Mouse (Mus musculus) bone marrow, adult 2 months (tissue): Measurements from ENCODE around the gene Fam213b. TPM values are rescaled to one million over a fixed set of nuclear protein-coding genes. Genes with fewer than 3 reads are reported as not detected.
A peak's percentile ranks its signal among the peaks of the same experiment; 100 is the strongest.

Source experiments
- H3K27ac ChIP-seq: fragments of 200-500 bp; 2 replicates; pipeline ENCODE4 v1.5.1; 2012; ENCODE audit warnings: low read depth, mild to moderate bottlenecking, control low read depth, inconsistent platforms, low read length; ENCODE audit not compliant: control insufficient read depth, poor library complexity, insufficient read depth
- H3K4me1 ChIP-seq: fragments of 200-500 bp; 2 replicates; pipeline ENCODE4 v1.6.1; 2011; ENCODE audit warnings: low read length; ENCODE audit not compliant: control insufficient read depth, insufficient read depth
- H3K4me3 ChIP-seq: fragments of 200-500 bp; replicated peaks from 2 replicates; pipeline ENCODE3; 2011; ENCODE audit warnings: mild to moderate bottlenecking, low read depth, low read length, control low read depth; ENCODE audit not compliant: control insufficient read depth
- CTCF ChIP-seq: fragments of 200-500 bp; IDR thresholded peaks from 2 replicates; pipeline ENCODE4 v1.5.1; 2011; ENCODE audit warnings: low read length, control low read depth; ENCODE audit not compliant: control insufficient read depth, insufficient read depth
- POLR2A ChIP-seq: fragments of 200-500 bp; IDR thresholded peaks from 2 replicates; pipeline ENCODE4 v1.6.1; 2011; ENCODE audit warnings: low read depth, mild to moderate bottlenecking, control low read depth, low read length, borderline replicate concordance; ENCODE audit not compliant: control insufficient read depth
- WGBS: fragments of 180-500 bp; shearing (Covaris S2); methylation state at CpG from one replicate; pipeline ENCODE4 v1.1.7; 2018; 5-methylcytosine and 5-hydroxymethylcytosine counted together
- polyA plus RNA-seq: library from polyadenylated mRNA; stranded (reverse); fragments of >200 nt; gene quantifications from 2 replicates; pipeline ENCODE4 v1.2.4, GENCODE M21; 2011; ENCODE audit warnings: low replicate concordance; ENCODE audit not compliant: missing spikeins, insufficient read depth, insufficient read length

Fam213b gene
- polyA plus RNA-seq, 1 experiment: 32.5 TPM

DNA sequence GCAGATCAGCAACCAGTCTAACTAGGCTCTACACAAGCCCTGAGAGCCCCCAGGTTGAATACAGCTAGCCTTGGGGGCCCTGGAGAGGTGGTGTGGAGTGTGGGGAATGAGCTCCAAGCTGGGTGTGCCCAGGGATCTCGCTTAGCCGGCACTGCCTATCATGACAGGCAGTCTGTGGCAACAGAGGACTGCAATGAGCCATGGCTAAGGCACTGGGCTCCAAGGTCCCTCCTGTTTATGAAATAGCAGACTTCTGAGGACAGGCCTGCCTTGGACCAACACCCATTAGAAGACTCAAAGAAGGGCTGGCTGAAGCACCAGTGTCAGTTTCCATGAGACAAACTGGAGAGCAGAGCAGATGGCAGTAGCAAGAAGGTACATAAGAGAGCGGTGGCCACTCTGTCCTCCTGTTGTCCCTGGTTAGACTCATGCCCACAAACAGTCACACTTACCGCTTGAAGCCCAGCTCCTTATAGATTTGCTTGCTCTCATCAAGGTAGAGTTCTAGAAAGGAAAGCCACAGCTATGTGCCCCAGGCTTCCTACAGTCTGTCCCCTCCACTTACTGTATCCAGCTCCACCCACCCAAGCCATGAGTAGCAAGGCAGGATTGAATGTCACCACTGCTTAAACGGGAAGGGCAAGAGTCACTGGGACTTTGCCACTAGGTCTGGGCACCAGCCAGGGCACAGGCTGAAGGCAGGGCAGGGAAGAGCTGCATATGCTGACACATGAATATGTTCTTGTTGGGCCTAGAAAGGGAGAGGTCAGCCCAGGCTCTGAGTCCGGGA is 1.1 kb downstream of the Fam213b start:
- H3K27ac ChIP-seq: no peak overlapping the region
- H3K4me1 ChIP-seq: peaks cover 6% of the 10 kb centered on the region
- no peak overlapping the region for H3K4me3 ChIP-seq
- no peak for TF ChIP-seq POLR2A
- no peak for TF ChIP-seq CTCF
- WGBS: 61% methylated on average over 6 of the region's 6 CpGs

DNA sequence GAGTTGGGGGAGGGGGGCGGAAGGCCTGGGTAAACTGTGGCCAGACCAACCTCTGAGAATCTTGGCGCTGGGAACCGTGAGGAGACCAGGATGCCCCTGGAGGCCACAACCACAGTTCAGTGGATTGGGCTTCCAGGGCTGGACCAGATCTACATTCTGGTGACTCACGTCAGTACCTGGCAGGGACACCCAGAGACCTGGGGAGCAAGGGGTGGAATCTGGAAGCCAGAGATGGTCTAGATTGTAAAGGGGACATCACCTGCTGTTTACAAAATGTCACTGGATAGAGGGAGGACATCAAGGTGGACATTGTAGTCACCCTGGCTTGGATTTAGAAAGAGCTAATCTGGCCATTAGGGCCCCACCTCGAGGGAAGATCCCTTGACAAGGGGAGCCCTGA is 3.4 kb downstream of the Fam213b start:
- Histone ChIP-seq H3K4me3 (no peak overlapping the region), H3K4me1 (peaks cover 6% of the 10 kb centered on the region), H3K27ac (no peak overlapping the region)
- WGBS: 79% methylated on average over 5 of the region's 5 CpGs
- TF ChIP-seq CTCF: no peak

DNA sequence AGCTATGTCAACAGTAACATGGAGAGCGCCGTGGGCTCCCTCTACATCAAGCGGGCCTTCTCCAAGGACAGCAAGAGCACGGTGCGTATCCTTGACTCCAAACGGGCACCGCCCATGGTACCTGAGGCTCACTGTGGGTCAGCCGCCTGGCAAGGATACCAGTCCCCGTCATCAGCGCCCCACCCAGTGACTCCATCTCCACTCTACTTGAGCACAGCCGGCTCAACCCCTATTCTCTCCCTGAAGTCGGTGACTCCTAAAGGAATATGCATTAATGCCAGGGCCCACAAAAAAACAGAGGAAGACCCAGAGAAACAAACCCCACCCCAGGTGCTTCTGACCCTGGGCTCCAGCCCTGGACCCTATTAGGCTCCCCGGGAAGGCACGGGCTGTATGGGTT is 8.0 kb downstream of the Fam213b start:
- Histone ChIP-seq H3K27ac (no peak overlapping the region), H3K4me3 (no peak overlapping the region), H3K4me1 (no peaks in the 10 kb centered on the region)
- no peak for TF ChIP-seq CTCF
- WGBS: 86% methylated on average over 14 of the region's 14 CpGs

DNA sequence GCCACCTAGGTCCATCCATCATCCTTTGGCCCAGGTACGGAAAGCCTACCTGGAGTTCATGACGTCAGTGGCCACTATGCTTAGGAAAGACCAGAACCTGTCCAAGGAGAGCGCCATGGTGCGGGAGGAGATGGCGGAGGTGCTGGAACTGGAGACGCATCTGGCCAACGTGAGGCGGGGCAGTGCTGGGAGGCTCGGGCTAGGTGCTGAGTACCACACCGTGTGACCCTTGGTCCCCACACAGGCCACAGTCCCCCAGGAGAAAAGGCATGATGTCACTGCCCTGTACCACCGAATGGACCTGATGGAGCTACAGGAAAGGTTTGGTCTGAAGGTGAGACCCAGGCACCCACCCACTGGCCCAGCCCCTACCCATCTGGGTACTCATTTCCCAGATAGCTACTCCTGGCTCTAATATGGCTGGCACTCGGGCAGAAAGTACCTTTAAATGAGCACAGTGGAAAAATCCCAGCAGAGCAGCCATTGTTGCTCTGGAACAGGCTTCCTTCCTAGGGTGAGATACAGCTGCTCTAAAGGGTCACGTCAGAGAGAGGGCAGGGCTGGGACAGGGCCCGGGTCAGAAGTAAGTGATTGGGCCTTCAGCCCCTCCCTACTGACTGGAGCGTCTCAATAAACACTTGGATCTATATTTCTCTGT is 11.2 kb downstream of the Fam213b start:
- TF ChIP-seq CTCF (no peak), POLR2A (no peak)
- Histone ChIP-seq H3K4me1 (no peaks in the 10 kb centered on the region), H3K4me3 (no peak overlapping the region), H3K27ac (no peak overlapping the region)
- 80% methylated on average over 15 of the region's 15 CpGs for WGBS

DNA sequence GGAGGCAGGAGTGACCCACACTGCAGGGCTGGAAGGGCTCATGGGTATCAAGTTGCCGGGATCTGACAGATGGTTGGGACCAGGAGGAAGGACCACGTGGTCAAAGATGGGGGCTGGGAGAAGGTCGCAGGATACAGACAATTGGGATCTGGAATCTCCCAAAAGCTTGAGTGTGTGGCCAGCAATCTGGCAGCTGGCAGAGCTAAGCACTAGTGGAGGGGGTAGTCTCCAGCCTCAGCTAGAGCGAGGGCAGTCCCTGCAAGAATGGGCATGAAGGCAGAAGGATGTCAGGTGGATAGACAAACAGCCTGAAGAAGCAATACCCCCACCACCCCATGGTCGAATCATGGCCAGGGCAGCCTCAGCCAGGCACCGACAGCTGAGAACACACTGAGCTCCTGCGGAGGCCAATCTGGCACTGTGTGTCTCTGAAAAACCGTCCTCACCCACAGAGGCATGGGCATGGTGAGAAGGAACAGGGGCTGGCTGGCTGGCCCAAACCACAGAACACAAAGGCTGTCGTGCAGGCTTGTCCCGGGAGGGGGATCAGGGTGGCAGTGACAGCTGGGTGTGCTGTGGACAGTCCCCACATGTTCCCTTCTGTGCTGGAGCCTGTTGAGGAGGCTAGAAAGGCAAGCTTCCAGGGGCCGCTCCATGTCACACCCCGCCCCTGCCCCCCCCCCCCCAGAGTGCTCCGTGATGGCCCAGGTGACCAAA is 11.9 kb downstream of the Fam213b start:
- Histone ChIP-seq H3K27ac (no peak overlapping the region), H3K4me3 (no peak overlapping the region), H3K4me1 (no peaks in the 10 kb centered on the region)
- TF ChIP-seq CTCF: no peak
- no peak for TF ChIP-seq POLR2A
- 68% methylated on average over 13 of the region's 13 CpGs for WGBS

DNA sequence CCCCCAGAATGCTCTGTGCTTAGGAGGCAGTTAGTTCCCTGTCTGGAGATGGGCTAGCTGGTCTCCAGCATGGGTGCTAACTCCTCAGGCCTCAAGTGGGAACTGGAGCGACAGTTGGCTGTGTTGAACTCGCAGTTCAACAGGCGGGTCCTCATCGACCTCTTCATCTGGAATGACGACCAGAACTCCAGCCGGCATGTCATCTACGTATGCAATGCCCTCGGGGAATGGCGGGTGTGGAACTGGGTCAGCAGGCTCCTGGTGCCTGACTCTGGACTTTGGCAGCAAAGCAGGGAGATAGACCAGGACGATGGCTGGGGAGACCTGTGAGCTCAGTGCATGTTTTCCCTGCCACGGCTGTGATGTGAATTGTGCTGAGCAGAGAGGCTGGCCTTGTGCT is 13.5 kb downstream of the Fam213b start:
- Histone ChIP-seq H3K27ac (no peak overlapping the region), H3K4me3 (no peak overlapping the region), H3K4me1 (peaks cover 4% of the 10 kb centered on the region; the same call in 1 of the 2 replicates)
- WGBS: 85% methylated on average over 11 of the region's 11 CpGs
- TF ChIP-seq CTCF: no peak
- no peak for TF ChIP-seq POLR2A

DNA sequence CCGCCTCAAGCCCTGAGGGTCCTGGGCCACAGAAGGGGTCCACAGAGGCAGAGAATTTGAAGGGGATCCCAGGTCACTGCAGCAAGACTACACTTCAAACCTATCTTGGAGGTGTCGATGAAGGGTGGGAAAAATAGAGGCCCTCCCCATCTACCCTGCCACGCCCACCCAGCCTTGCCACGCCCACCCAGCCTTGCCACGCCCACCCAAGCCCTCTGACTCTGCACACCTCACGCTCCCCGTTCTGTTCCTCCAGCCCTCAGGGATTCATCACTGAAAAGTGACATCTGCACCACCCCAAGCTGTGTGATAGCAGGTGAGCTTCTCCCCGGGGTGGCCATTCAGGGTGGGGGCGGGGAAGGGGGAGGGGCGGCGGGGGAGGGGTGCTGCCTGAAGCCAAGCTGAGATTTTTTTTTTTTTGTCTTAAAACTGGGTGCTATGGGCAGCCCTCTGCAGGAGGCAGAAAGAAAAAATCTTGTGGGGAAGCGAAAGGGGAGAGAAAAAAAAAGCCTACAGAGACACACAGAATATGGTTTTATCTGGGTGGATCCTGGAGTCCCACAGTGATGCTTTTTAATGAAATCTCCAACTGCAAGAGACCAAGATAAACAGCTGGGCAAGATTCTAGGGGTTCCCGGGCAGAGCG is 16.8 kb downstream of the Fam213b start:
- WGBS: 24% methylated on average over 14 of the region's 14 CpGs
- Histone ChIP-seq H3K4me1 (peaks cover 4% of the 10 kb centered on the region; the same call in 1 of the 2 replicates), H3K27ac (0 out of 2 replicates have a peak overlapping the region, but pooled peaks have one; percentile 68), H3K4me3 (no peak overlapping the region)
- TF ChIP-seq CTCF: no peak
- TF ChIP-seq POLR2A: no peak

DNA sequence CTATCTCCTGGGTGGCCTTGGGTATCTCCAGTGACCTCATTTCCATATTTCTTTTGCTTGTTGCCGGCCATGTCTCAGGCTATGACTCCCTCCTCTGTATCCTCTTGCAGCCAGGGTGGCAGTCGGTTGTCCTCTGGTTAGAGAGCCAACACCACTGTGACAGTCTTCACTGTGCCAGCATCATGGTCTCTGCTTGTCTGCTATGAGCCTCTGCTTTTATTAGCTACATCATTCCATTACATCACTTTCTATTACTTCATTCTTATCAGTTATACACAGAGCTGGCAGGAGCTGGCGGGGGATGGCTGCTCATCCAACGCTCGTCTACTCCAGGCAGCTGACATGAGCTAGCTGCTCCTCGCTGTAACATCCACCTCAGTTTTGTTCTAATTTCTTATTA is 18.2 kb downstream of the Fam213b start:
- TF ChIP-seq CTCF (no peak), POLR2A (peak; percentile 60)
- 45% methylated on average over 6 of the region's 6 CpGs for WGBS
- H3K27ac ChIP-seq: peak overlapping the region; percentile 68
- peaks cover 4% of the 10 kb centered on the region; the same call in 1 of the 2 replicates for H3K4me1 ChIP-seq
- no peak overlapping the region for H3K4me3 ChIP-seq
